Mouse (Mus musculus): ENCODE data around the gene Smim9.
"Not testable (repeated sequence)": the region's sequence is repeated elsewhere in the genome, so short reads cannot be mapped to it uniquely, and the experiment has no call there.

GRCm38 (mm10) chrX:75143124-75143555 is 20.4 kb downstream of the Smim9 start:
- TF ChIP-seq POLR2A (IDR thresholded peaks at IDR 0.05; ENCODE audit: control insufficient read depth, low read depth, low read length); CTCF (IDR thresholded peaks at IDR 0.05; ENCODE audit: control insufficient read depth, insufficient read depth, insufficient replicate concordance, low read depth, low read length): not testable (repeated sequence)
